Mouse (Mus musculus) embryonic facial prominence, embryonic 11.5 days (tissue): ENCODE measurements at regions not wholly inside any gene's neighbourhood (a gene's known extent, or its start where the extent isn't known, plus 50 kb on each side); places are given as distances from the start of the nearest gene placed in this dataset.

Source experiments
- ATAC-seq: fragments of 200-750 bp; cut with Nextera tagmentation; replicated peaks from 2 replicates; pipeline ENCODE4 v1.8.0; 2017; ENCODE audit warnings: low read depth; ENCODE audit not compliant: insufficient number of reproducible peaks, low FRiP score, low TSS enrichment
- DNase-seq: peaks from one replicate; pipeline ENCODE4 v3.0.0-alpha.2; 2015; ENCODE audit warnings: low spot score
- H3K27ac ChIP-seq: fragments of 300-500 bp; sonication (generic); replicated peaks from 2 replicates; pipeline ENCODE4 v1.5.1; 2014; ENCODE audit warnings: mild to moderate bottlenecking, low read depth, low read length, control low read depth
- H3K27me3 ChIP-seq: fragments of 300-500 bp; sonication (generic); 2 replicates; pipeline ENCODE4 v1.6.1; 2014; ENCODE audit warnings: mild to moderate bottlenecking, low read length, moderate library complexity, mixed read lengths; ENCODE audit not compliant: control insufficient read depth, insufficient read depth
- H3K36me3 ChIP-seq: fragments of 300-500 bp; sonication (generic); replicated peaks from 2 replicates; pipeline ENCODE4 v1.6.1; 2014; ENCODE audit warnings: low read depth, mild to moderate bottlenecking, low read length, moderate library complexity, mixed read lengths; ENCODE audit not compliant: control insufficient read depth, insufficient read depth
- H3K4me1 ChIP-seq: fragments of 300-500 bp; sonication (generic); 2 replicates; pipeline ENCODE4 v1.6.1; 2014; ENCODE audit warnings: low read length, mixed read lengths; ENCODE audit not compliant: control insufficient read depth, insufficient read depth
- H3K4me2 ChIP-seq: fragments of 300-500 bp; sonication (generic); 2 replicates; pipeline ENCODE4 v1.6.1; 2014; ENCODE audit warnings: low read depth, mild to moderate bottlenecking, control low read depth, low read length, moderate library complexity
- H3K4me3 ChIP-seq: fragments of 300-500 bp; sonication (generic); 2 replicates; pipeline ENCODE4 v1.5.1; 2014; ENCODE audit warnings: low read depth, low read length, control low read depth
- H3K9ac ChIP-seq: fragments of 300-500 bp; sonication (generic); replicated peaks from 2 replicates; pipeline ENCODE4 v1.6.1; 2014; ENCODE audit warnings: mild to moderate bottlenecking, control low read depth, low read length
- H3K9me3 ChIP-seq: fragments of 300-500 bp; sonication (generic); replicated peaks from 2 replicates; pipeline ENCODE4 v1.6.1; 2016; ENCODE audit warnings: mild to moderate bottlenecking, low read length, inconsistent platforms, mixed read lengths; ENCODE audit not compliant: control insufficient read depth
- WGBS: fragments of 180-500 bp; shearing (Covaris S2); extraction: QIAGEN DNeasy Blood & Tissue Kit; methylation state at CpG from one replicate; pipeline ENCODE4 v1.1.7; 2014; 5-methylcytosine and 5-hydroxymethylcytosine counted together

DNA sequence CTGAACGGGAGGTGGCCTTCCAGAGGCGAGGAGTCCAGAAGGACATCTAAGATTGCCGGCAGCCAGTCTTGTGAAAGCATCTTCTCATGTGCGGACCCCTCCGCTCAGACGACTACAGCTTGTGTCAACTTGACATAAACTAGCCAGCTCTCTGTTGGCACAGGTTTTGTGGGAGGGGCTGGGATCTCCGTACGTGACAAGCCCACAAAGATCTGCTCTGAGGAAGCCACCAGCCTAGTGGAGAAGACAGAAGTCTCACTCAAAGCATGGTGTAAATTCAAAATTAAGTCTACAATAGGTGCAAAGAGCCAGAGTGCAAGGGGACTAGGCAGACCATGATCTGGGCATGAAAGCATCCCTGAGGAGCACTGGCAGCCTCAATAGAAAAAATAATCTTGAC, 128.4 kb upstream of the Slc38a2 start:
- Histone ChIP-seq H3K4me3 (no peak overlapping the region), H3K4me1 (no peaks in the 10 kb centered on the region), H3K27ac (no peak overlapping the region), H3K36me3 (no peaks in the 10 kb centered on the region), H3K9ac (no peak overlapping the region), H3K27me3 (no peaks in the 10 kb centered on the region), H3K9me3 (no peaks in the 10 kb centered on the region), H3K4me2 (no peak overlapping the region)
- 86% methylated on average over 8 of the region's 8 CpGs for WGBS
- ATAC-seq = no peak
- no peak for DNase-seq

DNA sequence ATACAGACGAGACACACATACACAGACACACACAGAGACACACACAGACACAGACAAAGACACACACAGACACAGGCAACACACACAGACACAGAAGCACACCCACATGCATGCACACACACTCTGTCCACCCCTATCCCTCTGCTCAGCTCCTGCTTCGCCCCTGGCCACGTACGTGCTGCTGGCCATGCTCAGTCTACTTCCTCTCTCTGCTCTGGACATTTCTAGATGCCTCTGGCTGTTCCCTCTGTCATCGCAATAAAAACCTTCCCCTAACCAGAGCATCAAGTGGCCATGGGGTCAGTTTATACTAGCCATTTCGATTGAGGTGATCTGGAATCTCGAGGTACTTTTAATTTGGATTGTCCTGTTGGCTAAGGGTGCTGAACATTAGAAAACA, 118.9 kb upstream of the Slc38a2 start:
- Histone ChIP-seq H3K27me3 (no peaks in the 10 kb centered on the region), H3K4me3 (no peak overlapping the region), H3K4me2 (no peak overlapping the region), H3K9ac (no peak overlapping the region), H3K9me3 (no peaks in the 10 kb centered on the region), H3K4me1 (no peaks in the 10 kb centered on the region), H3K36me3 (no peaks in the 10 kb centered on the region), H3K27ac (no peak overlapping the region)
- DNase-seq (no peak), ATAC-seq (no peak)
- WGBS = 77% methylated on average over 7 of the region's 7 CpGs

DNA sequence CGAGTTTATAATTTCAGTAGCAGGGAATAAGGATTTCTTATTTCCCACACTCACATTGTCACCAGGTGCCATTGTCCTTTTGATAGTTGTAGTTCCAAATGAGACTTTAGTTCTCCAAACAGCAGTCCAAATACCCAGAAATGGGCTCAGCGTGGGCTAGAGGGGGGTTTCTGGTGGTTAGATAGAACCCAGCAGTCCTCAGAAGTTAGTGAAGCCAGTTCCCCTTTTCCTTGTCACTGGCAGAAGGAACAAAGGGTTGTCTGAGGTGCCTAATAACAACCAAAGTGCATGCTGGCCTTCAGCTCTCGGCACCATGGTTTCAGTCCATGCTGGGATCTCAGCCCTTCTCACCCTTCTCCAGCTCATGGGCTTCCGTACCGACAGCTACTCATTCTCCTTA, 118.1 kb upstream of the Slc38a2 start:
- ATAC-seq (no peak), DNase-seq (no peak)
- H3K9me3 ChIP-seq = no peaks in the 10 kb centered on the region
- no peaks in the 10 kb centered on the region for H3K27me3 ChIP-seq
- 87% methylated on average over 5 of the region's 5 CpGs for WGBS
- no peak overlapping the region for H3K9ac ChIP-seq
- H3K36me3 ChIP-seq = no peaks in the 10 kb centered on the region
- H3K4me1 ChIP-seq = no peaks in the 10 kb centered on the region
- no peak overlapping the region for H3K4me3 ChIP-seq
- H3K27ac ChIP-seq = no peak overlapping the region
- no peak overlapping the region for H3K4me2 ChIP-seq

DNA sequence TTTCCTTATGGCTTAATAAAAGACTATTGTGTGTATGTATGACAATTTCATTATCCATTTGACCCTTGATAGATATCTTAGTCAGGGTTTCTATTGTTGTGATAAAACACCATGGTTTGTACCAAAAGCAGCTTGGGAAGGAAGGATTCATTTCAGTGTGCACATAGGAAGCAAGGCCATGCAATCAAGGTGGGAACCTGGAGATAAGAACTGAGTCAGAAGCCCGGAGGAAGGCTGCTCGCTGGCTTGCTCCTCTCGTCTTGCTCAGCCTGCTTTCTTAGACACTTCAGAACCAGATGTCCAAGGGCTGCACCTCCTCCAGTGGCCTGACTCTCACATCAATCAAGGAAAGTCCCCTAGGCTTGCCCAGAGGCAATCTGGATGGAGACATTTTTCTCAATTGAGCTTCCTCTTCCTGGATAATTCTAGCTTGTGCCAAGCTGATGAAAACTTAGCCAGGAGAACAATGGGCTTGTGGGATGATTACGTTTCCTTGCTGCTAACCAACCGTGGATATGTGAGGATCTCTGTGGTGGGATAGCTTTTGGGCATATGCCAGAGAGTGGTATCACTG, 117.6 kb upstream of the Slc38a2 start:
- no peak overlapping the region for H3K4me3 ChIP-seq
- no peaks in the 10 kb centered on the region for H3K27me3 ChIP-seq
- 78% methylated on average over 5 of the region's 5 CpGs for WGBS
- H3K4me2 ChIP-seq = no peak overlapping the region
- H3K4me1 ChIP-seq = no peaks in the 10 kb centered on the region
- no peaks in the 10 kb centered on the region for H3K9me3 ChIP-seq
- no peak overlapping the region for H3K9ac ChIP-seq
- ATAC-seq (no peak), DNase-seq (no peak)
- H3K36me3 ChIP-seq = no peaks in the 10 kb centered on the region
- H3K27ac ChIP-seq = no peak overlapping the region

DNA sequence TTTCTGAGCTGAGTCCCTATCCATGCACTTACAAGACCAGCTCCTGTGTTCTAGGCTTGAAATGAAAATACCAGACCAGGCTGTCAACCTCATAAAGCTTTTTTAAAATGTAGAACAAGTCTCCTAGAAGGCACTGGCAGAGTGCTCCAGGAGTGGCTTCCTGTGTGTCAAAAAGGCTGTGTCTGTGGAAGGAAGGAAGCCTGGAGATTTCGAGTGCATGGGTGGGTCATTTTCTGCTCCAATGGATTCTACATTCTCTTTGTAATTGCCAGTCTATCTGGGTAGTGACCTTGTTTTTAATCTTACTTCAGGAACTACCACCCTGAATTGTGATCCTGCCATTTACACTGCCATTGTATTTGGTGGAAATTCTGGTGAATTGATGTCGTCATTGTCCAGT, 113.9 kb upstream of the Slc38a2 start:
- H3K9ac ChIP-seq = no peak overlapping the region
- no peak overlapping the region for H3K4me3 ChIP-seq
- no peaks in the 10 kb centered on the region for H3K27me3 ChIP-seq
- no peak overlapping the region for H3K27ac ChIP-seq
- ATAC-seq = no peak
- no peaks in the 10 kb centered on the region for H3K36me3 ChIP-seq
- WGBS = 82% methylated on average over 2 of the region's 2 CpGs
- H3K4me1 ChIP-seq = no peaks in the 10 kb centered on the region
- H3K9me3 ChIP-seq = no peaks in the 10 kb centered on the region
- H3K4me2 ChIP-seq = no peak overlapping the region
- no peak for DNase-seq

DNA sequence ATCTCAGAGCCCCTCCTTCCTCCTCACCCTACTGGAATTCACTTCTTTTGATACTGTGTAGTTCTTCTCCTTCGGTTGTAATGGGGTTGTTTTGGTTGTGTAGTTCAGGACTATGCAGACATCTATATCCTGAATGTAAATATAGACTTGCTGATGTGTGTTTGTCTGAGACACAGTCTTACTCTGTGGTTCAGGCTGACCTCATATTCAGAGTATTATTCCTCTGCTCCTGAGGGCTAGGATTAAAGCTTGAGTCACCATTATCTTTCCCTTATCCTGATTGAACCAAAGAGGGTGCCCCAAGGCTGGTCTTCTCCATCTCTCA, 103.2 kb upstream of the Slc38a2 start:
- ATAC-seq (no peak), DNase-seq (no peak)
- Histone ChIP-seq H3K9ac (no peak overlapping the region), H3K27me3 (no peaks in the 10 kb centered on the region), H3K4me2 (no peak overlapping the region), H3K36me3 (no peaks in the 10 kb centered on the region), H3K27ac (no peak overlapping the region), H3K9me3 (no peaks in the 10 kb centered on the region), H3K4me1 (no peaks in the 10 kb centered on the region), H3K4me3 (no peak overlapping the region)
- 73% methylated on average over 1 of the region's 1 CpGs for WGBS

DNA sequence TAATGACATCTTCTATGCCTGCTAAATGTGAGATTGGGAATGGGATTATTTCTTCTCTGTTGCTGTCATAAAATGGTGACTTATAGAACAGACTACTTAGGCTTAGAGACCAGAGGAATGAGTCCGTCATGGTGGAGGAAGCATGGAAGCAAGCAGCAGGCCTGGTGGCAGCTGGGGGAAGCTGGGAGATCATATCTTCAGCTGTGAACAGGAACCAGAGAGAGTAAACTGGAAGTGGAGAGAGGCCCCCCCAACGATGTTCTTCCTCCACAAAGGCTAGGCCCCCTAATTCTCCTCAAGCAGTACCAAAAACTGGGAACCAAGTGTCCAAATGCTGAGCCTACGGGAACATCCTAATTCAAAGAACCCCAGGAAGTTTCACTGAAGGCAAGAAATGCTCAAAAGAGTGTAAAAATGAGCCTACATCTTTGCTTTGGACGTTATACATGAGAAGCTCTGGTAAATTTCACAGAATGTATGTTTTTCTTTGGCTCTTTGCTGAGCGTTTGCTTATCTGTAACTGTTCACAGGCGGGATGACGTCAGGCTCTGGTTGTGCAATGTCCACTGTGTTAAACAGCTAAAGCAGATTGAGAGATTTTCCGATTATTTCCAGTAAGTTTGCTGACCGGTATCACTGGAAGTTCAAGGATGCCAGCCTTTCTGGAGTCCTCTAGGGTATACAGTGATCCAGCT, 102.7 kb upstream of the Slc38a2 start:
- Histone ChIP-seq H3K4me3 (no peak overlapping the region), H3K9me3 (no peaks in the 10 kb centered on the region), H3K27me3 (no peaks in the 10 kb centered on the region), H3K36me3 (no peaks in the 10 kb centered on the region), H3K4me1 (no peaks in the 10 kb centered on the region), H3K9ac (no peak overlapping the region), H3K4me2 (no peak overlapping the region), H3K27ac (no peak overlapping the region)
- ATAC-seq (no peak), DNase-seq (no peak)
- 85% methylated on average over 9 of the region's 9 CpGs for WGBS

DNA sequence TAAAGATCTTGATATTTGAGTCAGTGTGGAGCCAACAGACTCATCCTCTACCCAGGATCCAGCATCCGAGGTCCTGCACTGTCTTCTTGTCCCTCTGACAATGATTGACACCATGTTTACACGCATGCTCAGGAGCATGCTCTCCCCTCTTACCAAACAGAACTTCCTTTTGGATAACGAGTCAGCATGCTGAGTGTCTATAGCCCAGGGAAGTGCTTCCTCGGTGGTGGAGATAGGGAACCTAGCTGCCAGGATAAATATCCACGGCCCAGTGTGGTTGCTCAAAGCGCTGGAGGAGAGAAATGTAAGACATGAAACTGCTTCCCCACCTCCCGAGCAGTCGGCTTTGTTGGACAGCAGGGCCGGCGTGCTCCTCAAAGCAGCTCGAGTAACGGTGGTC, 99.7 kb upstream of the Slc38a2 start:
- Histone ChIP-seq H3K27me3 (no peaks in the 10 kb centered on the region), H3K4me3 (no peak overlapping the region), H3K36me3 (no peaks in the 10 kb centered on the region), H3K9ac (no peak overlapping the region), H3K4me1 (no peaks in the 10 kb centered on the region), H3K27ac (no peak overlapping the region), H3K4me2 (no peak overlapping the region), H3K9me3 (no peaks in the 10 kb centered on the region)
- no peak for DNase-seq
- 71% methylated on average over 12 of the region's 12 CpGs for WGBS
- ATAC-seq = no peak
